Mouse (Mus musculus): ENCODE results near the gene Olfr307.
"Not testable (repeated sequence)": the region's sequence is repeated elsewhere in the genome, so short reads cannot be mapped to it uniquely, and the experiment has no call there.

The Olfr307 gene

GRCm38 (mm10) chr7:86337486-86337885 lies at the start of gene Olfr307:
Gene Olfr307, minus strand, starts transcription at chr7:86337586.
- DNase-seq (ENCODE audit: low read depth in 1 of 2, low spot score in 2 of 2): no peak

- DNase-seq (ENCODE audit: low read depth in 1 of 2, low spot score in 2 of 2): no peak
Observed at GRCm38 (mm10) chr7:86386558-86386957, 49.2 kb upstream of the Olfr307 start, which contains the start of gene Olfr304. Gene Olfr304, minus strand, starts transcription at chr7:86386658.

- no peak for DNase-seq (ENCODE audit: low read depth in 1 of 2, low spot score in 2 of 2)
Observed at GRCm38 (mm10) chr7:86385769-86386168, 48.4 kb upstream of the Olfr307 start.

GRCm38 (mm10) chr7:86366828-86367227 lies 29.4 kb upstream of the Olfr307 start, which contains the start of gene Olfr305:
Gene Olfr305, minus strand, starts transcription at chr7:86366928.
- no peak for DNase-seq (ENCODE audit: low read depth in 1 of 2, low spot score in 2 of 2)

DNA sequence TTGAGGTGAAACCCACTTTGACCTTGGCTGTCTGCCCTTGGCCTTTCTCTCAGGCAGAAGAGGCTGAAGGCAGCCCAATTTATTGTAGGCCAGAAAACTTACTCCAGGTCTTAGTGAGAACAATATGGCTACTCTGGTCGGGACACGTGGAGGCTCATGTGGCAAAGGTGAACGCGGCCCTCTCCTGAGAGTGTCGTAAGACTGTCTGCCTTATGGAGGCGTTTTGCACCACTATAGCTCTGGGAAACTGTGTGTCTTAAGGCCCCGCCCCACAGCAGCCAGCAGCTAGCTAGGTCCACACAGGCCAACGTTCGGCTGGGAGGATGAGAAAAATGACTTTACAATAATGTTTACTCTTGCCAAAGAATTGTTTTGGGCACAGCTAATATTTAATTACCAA lies 8.9 kb upstream of the Olfr307 start:
- not testable (repeated sequence) for DNase-seq (ENCODE audit: low read depth in 1 of 2, low spot score in 2 of 2)

DNA sequence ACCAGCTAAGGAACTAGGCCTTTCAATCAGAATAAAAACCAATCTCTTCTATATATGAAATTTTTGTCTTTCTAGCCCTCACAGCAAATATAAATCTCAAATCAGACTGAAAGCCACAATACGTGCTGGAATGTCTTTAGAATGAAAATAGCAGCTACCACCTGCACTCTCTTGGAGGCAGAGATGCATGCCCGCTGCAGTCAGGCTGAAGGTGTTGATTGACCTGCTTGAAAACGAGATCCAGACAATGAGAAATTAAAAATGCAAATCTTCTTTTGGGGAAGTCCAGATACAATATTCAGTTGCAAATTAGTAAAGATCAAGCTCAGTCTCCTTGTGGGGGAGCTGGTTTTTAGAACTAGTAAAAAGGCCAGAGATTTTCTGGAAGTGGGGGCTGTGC lies 6.9 kb upstream of the Olfr307 start:
- DNase-seq (ENCODE audit: low read depth in 1 of 2, low spot score in 2 of 2): no peak

DNA sequence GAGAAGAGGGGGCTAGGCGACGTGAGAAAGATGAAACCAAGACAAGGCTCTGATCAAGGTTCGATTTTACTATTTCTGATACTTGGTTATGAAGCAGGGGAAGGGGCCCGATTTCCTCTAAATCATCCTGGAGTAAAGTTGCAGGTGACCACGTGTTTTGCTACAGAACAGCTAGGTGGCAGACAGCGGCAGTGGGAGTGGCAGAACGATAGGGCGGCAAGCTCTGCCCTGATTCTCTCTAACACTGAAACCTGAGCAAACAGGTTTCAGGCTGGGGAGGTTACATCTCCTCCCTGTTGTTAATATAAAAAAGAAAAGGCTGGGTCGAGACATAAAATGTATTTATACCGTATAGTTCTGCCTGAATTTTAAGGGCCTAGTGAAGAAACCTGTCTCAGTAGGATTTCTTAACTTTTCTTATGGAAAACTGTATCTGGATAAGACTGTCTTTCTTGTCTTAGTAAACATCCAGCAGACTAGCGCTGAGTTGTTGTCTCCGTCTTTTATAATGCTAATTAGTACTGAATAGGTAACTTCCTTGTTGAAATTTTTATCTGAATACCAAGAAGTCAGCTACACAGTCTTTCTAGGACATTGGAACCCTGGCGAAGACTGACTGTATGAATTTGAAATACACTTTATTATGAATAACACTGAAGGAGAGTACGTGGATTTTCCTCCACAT lies 5.6 kb upstream of the Olfr307 start:
- no peak for DNase-seq (ENCODE audit: low read depth in 1 of 2, low spot score in 2 of 2)

DNA sequence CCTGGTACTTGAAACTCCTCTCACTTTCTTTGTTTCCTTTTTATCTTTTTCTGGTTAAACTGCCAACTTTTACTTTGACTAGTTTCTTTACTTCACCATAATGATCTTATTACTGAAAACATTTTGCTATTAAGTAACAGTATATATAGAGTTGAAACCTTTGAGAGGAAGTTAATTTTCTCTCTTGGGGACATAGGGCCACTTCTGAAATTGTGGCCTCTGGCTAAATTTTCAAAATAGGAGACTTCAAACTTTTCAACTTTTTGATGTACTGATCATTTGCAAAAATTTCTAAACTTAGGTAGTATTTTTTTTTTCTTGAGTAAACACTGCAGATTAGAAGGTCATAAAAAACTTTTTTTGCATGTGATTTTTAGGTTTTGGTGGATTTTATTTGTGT lies 11.9 kb downstream of the Olfr307 start, which contains the start of gene Olfr308:
Olfr308 (minus strand) TSS at position 101 of the 400 bp plus-strand sequence.
- no peak for DNase-seq (ENCODE audit: low read depth in 1 of 2, low spot score in 2 of 2)

GRCm38 (mm10) chr7:86321323-86321722 lies 16.1 kb downstream of the Olfr307 start:
- no peak for DNase-seq (ENCODE audit: low read depth in 1 of 2, low spot score in 2 of 2)

DNA sequence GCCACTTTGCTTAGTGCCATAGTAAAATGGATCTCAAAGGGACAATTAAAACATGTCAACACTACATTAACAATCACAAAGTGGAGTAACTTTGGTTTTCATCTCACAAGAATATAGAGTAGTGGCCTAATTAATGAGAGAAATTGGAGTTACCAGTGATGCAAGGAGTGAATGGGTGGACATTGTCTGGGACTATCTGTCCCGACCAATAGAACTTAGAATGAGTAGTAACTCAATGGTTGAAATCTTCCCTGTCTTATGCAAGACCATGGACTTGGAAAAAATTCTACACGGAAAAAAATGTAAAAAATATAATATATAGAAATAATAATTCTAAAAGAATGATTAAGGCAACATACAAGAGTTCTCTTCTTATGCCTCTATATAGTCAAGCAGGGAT lies 23.8 kb downstream of the Olfr307 start, which contains the start of gene Olfr309:
Olfr309 (minus strand) TSS at position 101 of the 400 bp plus-strand sequence.
- DNase-seq (ENCODE audit: low read depth in 1 of 2, low spot score in 2 of 2): no peak

Measured in monocyte, adult 2 months (primary cell).